Mouse (Mus musculus) megakaryocyte, embryonic 14.5 days (primary cell): ENCODE measurements around the gene Eif4ebp2.

Experiments
- FLI1 ChIP-seq: IDR thresholded peaks from 2 replicates; pipeline ENCODE4 v1.6.1; 2012; ENCODE audit warnings: low read length, inconsistent platforms, mixed read lengths
- GATA1 ChIP-seq: IDR thresholded peaks from 3 replicates; pipeline ENCODE4 v1.6.1; 2012; ENCODE audit warnings: mixed read lengths, low read length, inconsistent platforms, borderline replicate concordance

DNA sequence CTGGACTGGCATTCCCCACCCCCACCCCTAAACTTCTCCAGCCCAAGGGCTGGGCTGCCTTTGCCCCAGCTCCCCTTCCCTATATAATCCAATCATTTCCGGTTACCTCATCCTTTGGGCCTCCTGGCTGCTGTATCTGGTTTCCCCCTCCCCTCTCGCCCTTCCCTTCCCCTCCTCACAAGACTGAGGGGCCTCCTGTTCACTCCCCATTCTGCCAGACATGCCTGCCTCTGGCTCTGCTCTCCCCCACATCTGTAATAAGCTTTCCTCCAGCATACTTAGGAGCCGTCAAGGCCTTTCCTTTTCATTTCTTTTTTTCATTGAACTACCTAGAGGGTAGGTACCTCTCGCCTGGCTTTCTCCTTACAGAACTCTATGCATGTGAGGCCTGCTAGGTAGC is 43.0 kb upstream of the Eif4ebp2 start:
- TF ChIP-seq GATA1 (no peak), FLI1 (no peak)
